Mouse (Mus musculus) mesoderm, embryonic 11.5 days (tissue): ENCODE data around the gene Olfr610.
"Not testable (repeated sequence)": the region's sequence is repeated elsewhere in the genome, so short reads cannot be mapped to it uniquely, and the experiment has no call there.

ENCODE experiments used
- DNase-seq: peaks from one replicate; pipeline ENCODE4 v3.0.0-alpha.2; 2012; ENCODE audit warnings: low read depth, low spot score

Olfr610 gene

DNA sequence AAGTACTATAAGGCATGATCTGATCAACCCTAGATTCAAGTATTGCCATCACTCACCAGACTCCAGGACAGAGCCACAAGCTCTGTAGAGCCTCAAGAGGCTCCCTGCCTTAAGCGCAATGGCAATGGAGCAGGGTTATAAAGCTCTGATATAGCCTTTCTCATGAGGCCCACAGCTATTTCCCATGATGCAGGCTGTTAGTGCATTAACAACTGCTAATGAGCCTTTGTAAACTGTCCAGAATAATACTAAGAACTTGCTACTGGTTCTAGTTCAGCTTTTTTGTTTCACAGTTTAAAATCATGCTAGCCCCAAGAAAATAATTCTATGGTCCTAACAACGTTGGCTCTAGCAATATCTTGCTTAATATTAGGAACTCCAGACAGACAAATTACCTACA lies at the start of gene Olfr610:
Gene Olfr610, minus strand, starts transcription at position 101 of the 400 bp plus-strand sequence.
- DNase-seq, result no peak

DNA sequence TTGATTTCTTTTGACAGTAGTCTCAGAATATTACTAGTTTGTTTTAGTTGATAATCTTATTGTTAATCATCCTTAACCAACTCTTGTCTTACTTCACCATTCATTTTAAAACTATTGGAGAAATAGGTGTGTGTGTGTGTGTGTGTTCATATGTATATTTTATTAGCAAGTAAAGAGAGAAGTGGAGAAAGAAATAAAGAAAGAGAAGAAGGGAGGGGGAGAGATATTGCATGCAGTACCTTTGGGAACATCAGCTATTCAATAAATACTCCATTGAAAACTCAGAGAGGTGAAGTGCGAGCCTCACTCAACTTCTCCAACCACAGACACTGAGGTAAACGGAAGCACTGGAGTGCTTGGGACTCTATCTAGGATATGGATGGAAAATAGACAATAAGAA lies 43.9 kb upstream of the Olfr610 start, which contains the start of gene Olfr615:
Gene Olfr615, plus strand, starts transcription at position 301 of the 400 bp plus-strand sequence.
- DNase-seq, result no peak

DNA sequence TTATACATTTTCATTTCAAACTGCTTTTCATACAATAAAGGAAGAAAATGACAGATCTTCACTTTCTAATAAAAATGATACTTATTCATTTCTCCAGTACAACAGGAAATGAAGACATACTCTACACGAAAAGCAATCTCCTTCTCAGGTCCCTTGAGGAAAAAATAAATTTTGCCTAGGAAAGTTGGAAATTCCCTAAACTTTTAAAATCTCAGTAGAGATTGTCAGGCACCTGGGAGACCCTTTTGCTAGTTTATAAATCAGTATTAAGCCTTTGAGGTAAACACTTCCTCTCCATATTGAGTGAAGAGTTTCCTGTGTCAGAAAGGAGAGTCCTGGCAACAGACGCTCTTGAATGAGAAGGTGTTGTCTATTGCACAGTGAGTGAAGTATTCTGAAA lies 35.9 kb upstream of the Olfr610 start, which contains the start of gene Olfr613:
Gene Olfr613, plus strand, starts transcription at position 301 of the 400 bp plus-strand sequence.
- DNase-seq, result no peak

- DNase-seq, result not testable (repeated sequence)
Measured at GRCm38 (mm10) chr7:103542617-103543016, 30.7 kb upstream of the Olfr610 start, which contains the start of gene Olfr612. Gene Olfr612 (minus strand): TSS chr7:103542717.

GRCm38 (mm10) chr7:103520746-103521145 lies 8.8 kb upstream of the Olfr610 start, which contains the start of gene Olfr611:
Gene Olfr611 (minus strand): TSS chr7:103520846.
- not testable (repeated sequence) for DNase-seq

- no peak for DNase-seq
Measured at GRCm38 (mm10) chr7:103497962-103498361, 14.0 kb downstream of the Olfr610 start, which contains the start of gene Olfr609. Gene Olfr609 (minus strand): TSS chr7:103498062.

DNA sequence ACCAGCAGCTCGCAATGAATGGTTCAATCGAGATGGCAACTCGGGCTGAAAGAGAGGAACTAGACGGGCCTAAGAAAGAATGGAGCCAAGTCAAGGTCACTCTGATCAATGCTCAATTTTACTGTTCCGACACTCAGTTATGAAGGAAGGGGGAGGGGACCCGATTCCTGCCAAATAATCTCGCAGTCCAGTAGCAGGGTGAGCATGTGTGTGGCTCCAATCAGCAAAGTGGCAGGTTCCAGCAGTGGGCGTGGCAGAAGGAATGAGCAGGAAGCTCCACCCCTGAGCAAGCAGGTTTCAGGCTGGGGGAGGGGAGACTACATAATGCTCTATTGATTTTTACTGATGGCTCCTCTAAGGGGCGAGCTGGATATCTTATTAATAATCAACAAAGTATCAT lies 34.8 kb downstream of the Olfr610 start:
- not testable (repeated sequence) for DNase-seq

- DNase-seq, result no peak
Measured at GRCm38 (mm10) chr7:103469577-103469976, 42.3 kb downstream of the Olfr610 start, which contains the start of gene Olfr608. Gene Olfr608 (plus strand): TSS chr7:103469877.

DNA sequence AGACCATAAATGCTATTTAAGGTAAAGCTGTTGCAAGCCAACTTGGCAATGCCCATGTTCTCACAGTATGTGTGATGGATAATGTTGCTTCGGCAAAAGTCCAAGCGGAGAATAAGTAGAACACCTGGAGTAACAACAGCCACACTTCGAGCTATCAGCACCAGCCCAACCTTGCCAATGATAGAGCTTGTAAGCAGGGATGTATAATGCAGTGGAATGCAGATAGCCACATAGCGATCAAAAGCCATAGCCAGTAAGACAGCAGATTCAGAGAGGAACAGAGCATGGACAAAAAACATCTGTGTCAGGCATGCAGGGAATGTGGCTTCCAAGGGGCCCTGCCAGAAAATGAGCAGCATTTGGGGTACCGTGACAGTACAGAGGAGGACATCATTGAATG lies 51.3 kb downstream of the Olfr610 start:
- DNase-seq, result no peak
